17 mouse cellular contexts compared by ENCODE assay signal in genomic region chr12:32635055-32635454, GRCm38 (mm10).
DNase-seq lines count a peak whose midpoint lies in the region; ATAC-seq and TF ChIP-seq lines count a peak whose summit lies in the region.
"Had no signal": no experiment of that assay in that cellular context is flagged by ENCODE, and none has a peak within 500 bp of the region (broad histone marks: within the 10 kb centered on the region; RNA-seq: fewer than 3 reads in every experiment).

No protein-coding gene starts in this region.

- no peaks in the 10 kb centered on the region for H3K9me3 ChIP-seq in CH12.LX (replicated peaks; ENCODE audit: low read length)
- no peaks in the 10 kb centered on the region for H3K9me3 ChIP-seq in midbrain, postnatal 0 days (ENCODE audit: low read length)
- H3K9me3 ChIP-seq: embryonic facial prominence, embryonic 13.5 days; forebrain, embryonic 10.5 days; heart, embryonic 13.5 days; hindbrain, embryonic 10.5 days; intestine, embryonic 15.5 days had no signal

- H3K4me2 ChIP-seq in CH12.LX (ENCODE audit: insufficient read depth, low read depth, poor library complexity, severe bottlenecking): peak overlapping the region; percentile 3; the same call in 1 of the 2 replicates
- no peak overlapping the region for H3K4me2 ChIP-seq in midbrain, postnatal 0 days (ENCODE audit: low read depth, low read length, poor library complexity, severe bottlenecking)
- H3K4me2 ChIP-seq: embryonic facial prominence, embryonic 13.5 days; heart, embryonic 13.5 days; intestine, embryonic 15.5 days had no signal

- dilution Hi-C loops in CH12.LX (cut with MboI; ENCODE audit: extremely low pct_ligation_motif_present, extremely low pct_unique_long_range_greater_than_20kb, low sequenced_read_pairs): no loop called here

- no peak overlapping the region for H3K27ac ChIP-seq in CH12.LX (ENCODE audit: insufficient read depth, low read depth)
- H3K27ac ChIP-seq in midbrain, postnatal 0 days (ENCODE audit: low read depth, low read length): no peak overlapping the region
- H3K27ac ChIP-seq: embryonic facial prominence, embryonic 13.5 days; forebrain, embryonic 10.5 days; heart, embryonic 13.5 days; hindbrain, embryonic 10.5 days; intestine, embryonic 15.5 days; macrophage had no signal

- no peak for TF ChIP-seq POLR2A in CH12.LX (IDR thresholded peaks at IDR 0.05; ENCODE audit: low read depth, low read length)

- H3K36me3 ChIP-seq in CH12.LX (replicated peaks in 1 of 2; ENCODE audit: control insufficient read depth in 1 of 2, insufficient read depth in 1 of 2, low read length in 1 of 2): no peaks in the 10 kb centered on the region
- no peaks in the 10 kb centered on the region for H3K36me3 ChIP-seq in splenic B cell, adult 2 months (ENCODE audit: control insufficient read depth, insufficient read depth, low read length, poor library complexity, severe bottlenecking)
- no peaks in the 10 kb centered on the region for H3K36me3 ChIP-seq in midbrain, postnatal 0 days (ENCODE audit: insufficient read depth, low read length)
- H3K36me3 ChIP-seq: embryonic facial prominence, embryonic 13.5 days; forebrain, embryonic 10.5 days; heart, embryonic 13.5 days; hindbrain, embryonic 10.5 days; intestine, embryonic 15.5 days had no signal

- no peak overlapping the region for H3K4me3 ChIP-seq in CH12.LX (replicated peaks in 1 of 3; ENCODE audit: low read depth in 2 of 3, low read length in 2 of 3, poor library complexity in 1 of 3)
- no peak overlapping the region for H3K4me3 ChIP-seq in midbrain, postnatal 0 days (ENCODE audit: low read depth, low read length)
- H3K4me3 ChIP-seq: embryonic facial prominence, embryonic 13.5 days; forebrain, embryonic 10.5 days; heart, embryonic 13.5 days; hindbrain, embryonic 10.5 days; intestine, embryonic 15.5 days had no signal

- DNase-seq in A20 (ENCODE audit: low read depth, low spot score) (peak; percentile 78), CH12.LX (ENCODE audit: extremely low read depth) (peak; percentile 48)
- peak; percentile 3 for DNase-seq in large intestine, adult 2 months (ENCODE audit: low read depth, low spot score)
- DNase-seq in splenic B cell, adult 2 months (ENCODE audit: low read depth, low spot score): peak; percentile 63
- no peak for DNase-seq in adrenal gland, adult (ENCODE audit: inconsistent age in 2 of 2, low spot score in 1 of 2)
- no peak for DNase-seq in midbrain, postnatal 0 days (ENCODE audit: low spot score)
- DNase-seq in left cerebral cortex, adult 11 months (ENCODE audit: low spot score): no peak
- no peak for DNase-seq in urinary bladder, adult 2 months (ENCODE audit: low spot score)
- DNase-seq: cerebellum, postnatal 25 days; lung, adult 2 months had no signal

- no peak for TF ChIP-seq CTCF in CH12.LX (conservative IDR thresholded peaks at IDR 0.05 in 1 of 2, IDR thresholded peaks at IDR 0.05 in 1 of 2; ENCODE audit: low read depth in 2 of 2, low read length in 2 of 2)
- no peak for TF ChIP-seq CTCF in midbrain, postnatal 0 days (IDR thresholded peaks at IDR 0.05)

- peaks cover 8 to 34% of the 10 kb centered on the region in 2 experiments; a peak in 3 of 4 replicates for H3K4me1 ChIP-seq in CH12.LX (ENCODE audit: control insufficient read depth in 1 of 2, insufficient read depth in 2 of 2)
- H3K4me1 ChIP-seq in midbrain, postnatal 0 days (ENCODE audit: insufficient read depth, low read length): no peaks in the 10 kb centered on the region
- H3K4me1 ChIP-seq: embryonic facial prominence, embryonic 13.5 days; heart, embryonic 13.5 days; intestine, embryonic 15.5 days had no signal

- WGBS in large intestine, adult 2 months: 13% methylated on average over 5 of the region's 5 CpGs
- WGBS in midbrain, postnatal 0 days: 73% methylated on average over 5 of the region's 5 CpGs

- no peaks in the 10 kb centered on the region for H3K79me2 ChIP-seq in CH12.LX (replicated peaks; ENCODE audit: control insufficient read depth, extremely low read depth, insufficient read depth, poor library complexity, severe bottlenecking)

- ATAC-seq in midbrain, postnatal 0 days (ENCODE audit: low FRiP score): no peak
- ATAC-seq: intestine, embryonic 15.5 days; midbrain, embryonic 16.5 days had no signal

- no peak for TF ChIP-seq RAD21 in CH12.LX (IDR thresholded peaks at IDR 0.05; ENCODE audit: low read depth, low read length)

- no peaks in the 10 kb centered on the region for H3K27me3 ChIP-seq in CH12.LX (replicated peaks)
- H3K27me3 ChIP-seq in splenic B cell, adult 2 months (ENCODE audit: control insufficient read depth, insufficient read depth, low read length, poor library complexity, severe bottlenecking): no peaks in the 10 kb centered on the region
- no peaks in the 10 kb centered on the region for H3K27me3 ChIP-seq in midbrain, postnatal 0 days (ENCODE audit: insufficient read depth, low read length)
- H3K27me3 ChIP-seq: embryonic facial prominence, embryonic 13.5 days; intestine, embryonic 15.5 days had no signal

- in situ Hi-C loops in CH12.LX (cut with MboI; ENCODE audit: low pct_ligation_motif_present, low pct_unique_long_range_greater_than_20kb, low sequenced_read_pairs): loop anchor here (5.0 kb wide), 2 partner anchors 192 to 262 kb away; no protein-coding TSS in a partner anchor

- no peak overlapping the region for H3K9ac ChIP-seq in CH12.LX (ENCODE audit: insufficient read depth, low read depth)
- no peak overlapping the region for H3K9ac ChIP-seq in midbrain, postnatal 0 days (replicated peaks; ENCODE audit: low read length, poor library complexity, severe bottlenecking)
- H3K9ac ChIP-seq: embryonic facial prominence, embryonic 13.5 days; heart, embryonic 13.5 days; intestine, embryonic 15.5 days had no signal

- no peak for TF ChIP-seq EP300 in CH12.LX (IDR thresholded peaks at IDR 0.05; ENCODE audit: low read length)

TF ChIP-seq in CH12.LX, 34 proteins besides CTCF, POLR2A, EP300 and RAD21:
- TF ChIP-seq ELF1 (IDR thresholded peaks at IDR 0.05; ENCODE audit: low read depth, low read length) (no peak), BHLHE40 (IDR thresholded peaks at IDR 0.05; ENCODE audit: low read depth, low read length) (peak; percentile 27)
TF ChIP-seq in CH12.LX: peak in this region for 1.

Comparison
In these comparisons a context has a peak if more than half of its experiments do, and no peak if none do; other contexts are left out.
1. DNase-seq: peak in A20 (single experiment), CH12.LX (single experiment), large intestine, adult 2 months (single experiment) and splenic B cell, adult 2 months (single experiment); none in adrenal gland, adult (0 of 2), midbrain, postnatal 0 days (single experiment), left cerebral cortex, adult 11 months (single experiment) and urinary bladder, adult 2 months (single experiment).